Mouse (Mus musculus) liver, adult 2 months (tissue): ENCODE measurements around the gene 1700012B07Rik.

Experiments used
- CTCF ChIP-seq: fragments of 200-500 bp; IDR thresholded peaks from 2 replicates; pipeline ENCODE4 v1.5.1; 2011; ENCODE audit warnings: low read depth, low read length, control low read depth
- POLR2A ChIP-seq: fragments of 200-500 bp; IDR thresholded peaks from 2 replicates; pipeline ENCODE4 v1.6.1; 2011; ENCODE audit warnings: low read length, control low read depth; ENCODE audit not compliant: insufficient read depth; ENCODE audit errors: extremely low read depth

GRCm38 (mm10) chr11:109760063-109760462 is 67.8 kb downstream of the 1700012B07Rik start:
- TF ChIP-seq CTCF (no peak), POLR2A (no peak)
